Mouse (Mus musculus) G1E (cell line): ENCODE results near the gene Prss38. TPM values are rescaled to one million over a fixed set of nuclear protein-coding genes. Genes with fewer than 3 reads are reported as not detected.
"Not testable (repeated sequence)": the region's sequence is repeated elsewhere in the genome, so short reads cannot be mapped to it uniquely, and the experiment has no call there.

Source experiments
- ATAC-seq: 2 replicates; pipeline ENCODE4 v1.8.0; 2016; ENCODE audit warnings: mild to moderate bottlenecking; ENCODE audit not compliant: insufficient number of reproducible peaks, poor library complexity, low FRiP score, severe bottlenecking; ENCODE audit errors: extremely low read depth
- DNase-seq: peaks from one replicate; pipeline ENCODE4 v3.0.0; 2012; ENCODE audit warnings: low spot score
- H3K27me3 ChIP-seq: 2 replicates; pipeline ENCODE4 v1.6.1; 2012; ENCODE audit warnings: mild to moderate bottlenecking, low read length, inconsistent platforms; ENCODE audit not compliant: insufficient read depth
- H3K36me3 ChIP-seq: replicated peaks from 2 replicates; pipeline ENCODE3; 2012; ENCODE audit warnings: mild to moderate bottlenecking, inconsistent platforms
- H3K4me1 ChIP-seq: 2 replicates; pipeline ENCODE4 v1.6.1; 2012; ENCODE audit warnings: low read depth, low read length, inconsistent platforms, mixed read lengths; ENCODE audit not compliant: insufficient read depth
- H3K4me3 ChIP-seq: 2 replicates; pipeline ENCODE4 v1.5.1; 2012; ENCODE audit warnings: low read depth, mild to moderate bottlenecking, inconsistent platforms, low read length, moderate library complexity, mixed read lengths
- H3K9me3 ChIP-seq: replicated peaks from 2 replicates; pipeline ENCODE4 v1.6.1; 2012; ENCODE audit warnings: inconsistent platforms
- CTCF ChIP-seq: IDR thresholded peaks from 2 replicates; pipeline ENCODE4 v1.5.1; 2012; ENCODE audit warnings: low read depth, low read length, inconsistent platforms, mixed read lengths
- GATA1 ChIP-seq: IDR thresholded peaks from 2 replicates; pipeline ENCODE4 v1.6.1; 2012; ENCODE audit warnings: borderline replicate concordance, low read length, inconsistent platforms, mixed read lengths
- GATA2 ChIP-seq: IDR thresholded peaks from 2 replicates; pipeline ENCODE4 v1.6.1; 2012; ENCODE audit warnings: low read depth, low read length, inconsistent platforms, borderline replicate concordance
- POLR2AphosphoS5 ChIP-seq: IDR thresholded peaks from 2 replicates; pipeline ENCODE4 v1.6.1; 2012; ENCODE audit warnings: low read depth, low read length, inconsistent platforms; ENCODE audit not compliant: insufficient replicate concordance
- TAL1 ChIP-seq: conservative IDR thresholded peaks from 2 replicates; pipeline ENCODE4 v1.6.1; 2012; ENCODE audit warnings: low read depth, low read length, inconsistent platforms, mixed read lengths
- polyA plus RNA-seq: library from polyadenylated mRNA; stranded (reverse); fragments of >175 nt; gene quantifications from 2 replicates; pipeline ENCODE4 v1.2.3, GENCODE M21; 2012
- total RNA-seq, 2 experiments: library from RNA; stranded (forward) in 1 of 2; stranded (reverse) in 1 of 2; fragments of 200-1000 nt in 1 of 2; fragments of >200 nt in 1 of 2; fragmentation: Nextera tagmentation in 1 of 2; gene quantifications; 2 replicates each; pipeline ENCODE4 v1.2.3; 2014 to 2017

Gene Prss38
- total and polyA plus RNA-seq, 3 experiments: 0.68 TPM; not detected in 2

DNA sequence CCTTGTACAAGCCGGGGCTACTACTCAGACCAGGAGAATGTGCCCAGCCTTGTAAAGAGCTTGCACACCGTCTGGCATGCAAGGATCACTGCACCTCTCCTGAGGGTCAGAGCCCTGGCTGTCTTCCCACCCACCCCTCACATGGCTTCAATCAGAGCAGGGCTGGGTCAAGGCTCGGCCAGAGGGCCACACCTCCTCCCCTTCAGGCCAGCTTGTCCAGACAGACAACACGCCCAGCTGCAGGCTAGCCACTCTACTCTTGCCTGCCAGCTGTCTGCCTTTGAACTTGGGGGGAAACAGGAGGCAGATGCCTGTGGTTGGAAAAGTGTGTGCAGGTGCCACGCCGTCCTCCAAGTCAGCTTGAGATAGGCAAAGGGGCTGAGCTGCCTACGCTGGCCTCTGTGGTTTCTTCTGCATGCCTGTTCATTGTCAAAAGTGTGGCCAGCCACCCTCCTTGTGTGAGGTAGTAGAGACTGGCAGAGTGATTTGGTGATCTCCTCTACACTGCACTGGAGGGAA is 9.0 kb upstream of the Prss38 start:
- no peaks in the 10 kb centered on the region for H3K36me3 ChIP-seq
- no peak for TF ChIP-seq TAL1
- H3K4me3 ChIP-seq: no peak overlapping the region
- ATAC-seq (no peak), DNase-seq (no peak)
- peaks cover 38% of the 10 kb centered on the region for H3K27me3 ChIP-seq
- H3K4me1 ChIP-seq: no peaks in the 10 kb centered on the region; the same call in none of the 2 replicates
- no peaks in the 10 kb centered on the region for H3K9me3 ChIP-seq

DNA sequence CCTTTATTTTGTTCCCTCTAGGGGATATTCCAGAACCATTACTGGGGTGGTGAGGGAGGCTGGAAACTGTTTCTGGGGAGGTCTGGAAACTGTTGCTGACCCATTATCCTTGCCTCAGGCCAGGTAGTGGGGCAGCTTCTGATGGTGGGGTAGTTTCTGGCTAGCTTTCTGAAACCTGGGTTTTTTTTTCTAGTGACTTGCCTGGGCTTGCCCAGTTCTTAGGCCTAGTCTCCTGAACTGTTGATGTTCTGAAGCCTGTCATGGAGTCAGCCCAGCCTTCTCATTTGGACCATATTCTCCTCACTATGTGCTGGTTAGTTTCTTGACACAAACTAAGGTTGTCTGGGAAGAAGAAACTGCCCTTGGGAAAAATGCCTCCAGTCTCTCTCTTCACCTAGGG is 4.1 kb upstream of the Prss38 start:
- Histone ChIP-seq H3K4me3 (no peak overlapping the region), H3K36me3 (no peaks in the 10 kb centered on the region), H3K27me3 (peaks cover 23% of the 10 kb centered on the region), H3K9me3 (no peaks in the 10 kb centered on the region), H3K4me1 (peaks cover 4% of the 10 kb centered on the region)
- TF ChIP-seq GATA1: no peak
- TF ChIP-seq TAL1: no peak
- DNase-seq (no peak), ATAC-seq (no peak)

DNA sequence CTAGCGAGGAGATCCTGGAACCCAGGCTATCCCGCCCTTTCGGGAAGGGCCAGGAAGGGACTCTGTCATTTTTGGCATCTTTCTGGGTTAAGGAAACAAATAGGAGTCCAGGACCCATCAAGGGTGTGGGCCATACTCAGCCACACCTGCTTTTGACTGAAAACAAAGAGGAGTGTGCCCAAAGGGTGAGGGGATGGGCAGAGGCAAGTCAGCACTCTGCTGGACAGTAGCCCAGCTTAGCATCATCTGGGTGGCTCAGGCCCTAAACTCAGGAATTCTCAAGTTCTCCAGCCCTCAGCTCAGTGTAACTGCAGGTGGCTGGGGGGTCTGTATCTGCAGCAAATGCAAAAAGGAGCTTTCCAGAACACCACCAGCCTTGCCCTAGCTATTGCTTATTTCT is 2.5 kb upstream of the Prss38 start:
- peaks cover 4% of the 10 kb centered on the region; the same call in 1 of the 2 replicates for H3K4me1 ChIP-seq
- ATAC-seq (no peak), DNase-seq (no peak)
- no peaks in the 10 kb centered on the region for H3K9me3 ChIP-seq
- H3K27me3 ChIP-seq: peaks cover 11% of the 10 kb centered on the region
- H3K36me3 ChIP-seq: no peaks in the 10 kb centered on the region
- no peak overlapping the region for H3K4me3 ChIP-seq
- TF ChIP-seq GATA2 (no peak), GATA1 (no peak), POLR2AphosphoS5 (no peak)

DNA sequence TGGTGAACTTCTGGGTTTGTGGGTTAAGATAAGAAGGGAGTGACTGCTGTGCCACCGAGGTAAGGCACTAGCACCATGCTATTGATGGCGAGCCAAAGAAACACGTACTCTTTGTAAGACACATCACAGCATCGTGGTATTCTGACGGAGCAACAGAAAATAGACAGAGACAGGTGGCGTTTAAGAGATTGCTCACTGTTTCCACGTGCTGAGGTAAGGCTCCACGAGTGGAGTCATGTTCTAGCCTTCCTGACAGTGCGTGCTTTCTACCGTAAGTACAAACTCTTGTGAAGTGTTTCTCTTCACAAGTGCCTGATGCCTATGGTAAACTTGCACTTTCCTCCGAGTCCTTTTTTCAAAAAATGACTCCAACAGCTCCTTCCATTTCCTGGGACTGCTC is 5.6 kb downstream of the Prss38 start:
- DNase-seq (no peak), ATAC-seq (no peak)
- Histone ChIP-seq H3K27me3 (peaks cover 5% of the 10 kb centered on the region), H3K36me3 (no peaks in the 10 kb centered on the region), H3K4me3 (no peak overlapping the region), H3K4me1 (no peaks in the 10 kb centered on the region), H3K9me3 (no peaks in the 10 kb centered on the region)
- TF ChIP-seq TAL1 (no peak), CTCF (no peak), POLR2AphosphoS5 (no peak)

DNA sequence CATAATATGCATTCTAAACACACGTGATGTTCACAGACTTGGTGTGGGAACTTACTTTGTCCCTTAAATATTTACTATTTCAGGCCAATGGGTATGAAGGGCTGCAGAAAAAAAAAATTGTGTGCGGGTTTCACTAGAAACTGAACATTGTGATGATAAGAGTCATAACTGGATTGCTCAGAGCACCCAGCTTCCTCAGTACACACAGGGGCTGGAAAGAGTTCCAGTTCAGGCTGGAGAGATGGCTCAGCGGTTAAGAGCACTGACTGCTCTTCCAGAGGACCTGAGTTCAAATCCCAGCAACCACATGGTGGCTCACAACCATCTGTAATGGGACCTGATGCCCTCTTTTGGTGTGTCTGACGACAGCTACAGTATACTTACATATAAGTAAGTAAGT is 7.5 kb downstream of the Prss38 start:
- not testable (repeated sequence) for ATAC-seq, H3K36me3 ChIP-seq, H3K9me3 ChIP-seq, H3K4me1 ChIP-seq, H3K4me3 ChIP-seq, DNase-seq, H3K27me3 ChIP-seq

DNA sequence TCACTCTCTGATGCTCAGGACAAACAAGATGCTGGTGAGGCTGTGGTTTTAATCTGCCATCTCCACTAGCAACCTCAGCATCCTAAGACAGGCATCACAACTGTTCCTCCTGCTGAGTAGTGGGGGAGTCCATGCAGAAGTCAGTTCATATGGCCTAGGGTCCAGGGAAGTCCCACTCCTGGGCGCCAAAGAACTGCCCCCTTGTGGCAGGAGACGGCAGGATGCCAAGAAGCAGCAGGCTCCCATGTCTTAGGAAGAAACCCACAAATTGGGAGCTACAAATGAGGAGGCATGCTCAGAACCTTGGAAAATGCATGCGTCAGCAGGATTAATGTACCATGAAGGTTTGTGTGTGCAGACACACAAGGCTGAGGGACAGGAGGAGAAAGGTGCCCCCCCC is 8.8 kb downstream of the Prss38 start:
- Histone ChIP-seq H3K9me3 (no peaks in the 10 kb centered on the region), H3K4me1 (no peaks in the 10 kb centered on the region), H3K27me3 (peaks cover 9% of the 10 kb centered on the region), H3K36me3 (no peaks in the 10 kb centered on the region), H3K4me3 (no peak overlapping the region)
- ATAC-seq: no peak
- TF ChIP-seq TAL1 (no peak), CTCF (no peak), GATA2 (no peak), POLR2AphosphoS5 (no peak), GATA1 (no peak)
- DNase-seq: no peak

- H3K9me3 ChIP-seq: no peaks in the 10 kb centered on the region
- peaks cover 9% of the 10 kb centered on the region for H3K27me3 ChIP-seq
- no peak overlapping the region for H3K4me3 ChIP-seq
- H3K36me3 ChIP-seq: no peaks in the 10 kb centered on the region
- DNase-seq (no peak), ATAC-seq (no peak)
- TF ChIP-seq GATA1 (no peak), TAL1 (no peak), GATA2 (no peak), POLR2AphosphoS5 (no peak), CTCF (no peak)
- H3K4me1 ChIP-seq: no peaks in the 10 kb centered on the region
These were observed 9.4 kb downstream of the Prss38 start for GRCm38 (mm10) chr11:59366031-59366430.
